Mouse (Mus musculus): Measurements from ENCODE around the gene Lrrc20. TPM values are rescaled to one million over a fixed set of nuclear protein-coding genes. Genes with fewer than 3 reads are reported as not detected.

Lrrc20 gene
- total and polyA plus RNA-seq, 3 experiments: 4.2 to 11.1 (median 7.7) TPM

GRCm38 (mm10) chr10:61517296-61518071, 41.9 kb downstream of the Lrrc20 start:
- Histone ChIP-seq H3K4me3 (ENCODE audit: low read depth, low read length) (no peak overlapping the region), H3K4me1 (ENCODE audit: insufficient read depth, low read depth, low read length) (peaks cover 4% of the 10 kb centered on the region; the same call in 1 of the 2 replicates), H3K27me3 (ENCODE audit: insufficient read depth, low read length) (no peaks in the 10 kb centered on the region), H3K9me3 (replicated peaks) (0 out of 2 replicates have a peak, but pooled peaks cover 3% of the 10 kb centered on the region), H3K36me3 (replicated peaks) (peaks cover 22% of the 10 kb centered on the region)
- no peak for TF ChIP-seq GATA1 (IDR thresholded peaks at IDR 0.05; ENCODE audit: borderline replicate concordance, low read length)
- no peak for TF ChIP-seq GATA2 (IDR thresholded peaks at IDR 0.05; ENCODE audit: borderline replicate concordance, low read depth, low read length)
- TF ChIP-seq CTCF (IDR thresholded peaks at IDR 0.05; ENCODE audit: low read depth, low read length): no peak
- TF ChIP-seq POLR2AphosphoS5 (IDR thresholded peaks at IDR 0.05; ENCODE audit: insufficient replicate concordance, low read depth, low read length): no peak
- TF ChIP-seq TAL1 (conservative IDR thresholded peaks at IDR 0.05; ENCODE audit: low read depth, low read length): no peak
- DNase-seq (ENCODE audit: low spot score) (no peak), ATAC-seq (ENCODE audit: extremely low read depth, insufficient number of reproducible peaks, low FRiP score, poor library complexity, severe bottlenecking) (no peak)

GRCm38 (mm10) chr10:61518320-61518719, 42.7 kb downstream of the Lrrc20 start:
- TF ChIP-seq GATA1 (IDR thresholded peaks at IDR 0.05; ENCODE audit: borderline replicate concordance, low read length) (no peak), CTCF (IDR thresholded peaks at IDR 0.05; ENCODE audit: low read depth, low read length) (no peak), GATA2 (IDR thresholded peaks at IDR 0.05; ENCODE audit: borderline replicate concordance, low read depth, low read length) (no peak), TAL1 (conservative IDR thresholded peaks at IDR 0.05; ENCODE audit: low read depth, low read length) (no peak), POLR2AphosphoS5 (IDR thresholded peaks at IDR 0.05; ENCODE audit: insufficient replicate concordance, low read depth, low read length) (no peak)
- H3K4me3 ChIP-seq (ENCODE audit: low read depth, low read length): no peak overlapping the region
- H3K27me3 ChIP-seq (ENCODE audit: insufficient read depth, low read length): no peaks in the 10 kb centered on the region
- no peak for DNase-seq (ENCODE audit: low spot score)
- peaks cover 4% of the 10 kb centered on the region; the same call in 1 of the 2 replicates for H3K4me1 ChIP-seq (ENCODE audit: insufficient read depth, low read depth, low read length)
- H3K36me3 ChIP-seq (replicated peaks): peaks cover 15% of the 10 kb centered on the region
- ATAC-seq (ENCODE audit: extremely low read depth, insufficient number of reproducible peaks, low FRiP score, poor library complexity, severe bottlenecking): no peak
- 0 out of 2 replicates have a peak, but pooled peaks cover 3% of the 10 kb centered on the region for H3K9me3 ChIP-seq (replicated peaks)

GRCm38 (mm10) chr10:61519491-61519890, 43.9 kb downstream of the Lrrc20 start:
- H3K4me1 ChIP-seq (ENCODE audit: insufficient read depth, low read depth, low read length): peaks cover 4% of the 10 kb centered on the region; the same call in 1 of the 2 replicates
- peaks cover 19% of the 10 kb centered on the region for H3K36me3 ChIP-seq (replicated peaks)
- H3K4me3 ChIP-seq (ENCODE audit: low read depth, low read length): no peak overlapping the region
- TF ChIP-seq GATA1 (IDR thresholded peaks at IDR 0.05; ENCODE audit: borderline replicate concordance, low read length) (no peak), CTCF (IDR thresholded peaks at IDR 0.05; ENCODE audit: low read depth, low read length) (no peak), GATA2 (IDR thresholded peaks at IDR 0.05; ENCODE audit: borderline replicate concordance, low read depth, low read length) (no peak), POLR2AphosphoS5 (IDR thresholded peaks at IDR 0.05; ENCODE audit: insufficient replicate concordance, low read depth, low read length) (no peak), TAL1 (conservative IDR thresholded peaks at IDR 0.05; ENCODE audit: low read depth, low read length) (no peak)
- ATAC-seq (ENCODE audit: extremely low read depth, insufficient number of reproducible peaks, low FRiP score, poor library complexity, severe bottlenecking): no peak
- H3K9me3 ChIP-seq (replicated peaks): 0 out of 2 replicates have a peak, but pooled peaks cover 3% of the 10 kb centered on the region
- H3K27me3 ChIP-seq (ENCODE audit: insufficient read depth, low read length): no peaks in the 10 kb centered on the region
- no peak for DNase-seq (ENCODE audit: low spot score)

- DNase-seq (ENCODE audit: low spot score) (no peak), ATAC-seq (ENCODE audit: extremely low read depth, insufficient number of reproducible peaks, low FRiP score, poor library complexity, severe bottlenecking) (no peak)
- TF ChIP-seq POLR2AphosphoS5 (IDR thresholded peaks at IDR 0.05; ENCODE audit: insufficient replicate concordance, low read depth, low read length) (no peak), CTCF (IDR thresholded peaks at IDR 0.05; ENCODE audit: low read depth, low read length) (no peak), TAL1 (conservative IDR thresholded peaks at IDR 0.05; ENCODE audit: low read depth, low read length) (no peak), GATA2 (IDR thresholded peaks at IDR 0.05; ENCODE audit: borderline replicate concordance, low read depth, low read length) (no peak)
- Histone ChIP-seq H3K4me1 (ENCODE audit: insufficient read depth, low read depth, low read length) (peaks cover 4% of the 10 kb centered on the region; the same call in 1 of the 2 replicates), H3K36me3 (replicated peaks) (peaks cover 20% of the 10 kb centered on the region), H3K9me3 (replicated peaks) (0 out of 2 replicates have a peak, but pooled peaks cover 3% of the 10 kb centered on the region), H3K4me3 (ENCODE audit: low read depth, low read length) (no peak overlapping the region), H3K27me3 (ENCODE audit: insufficient read depth, low read length) (no peaks in the 10 kb centered on the region)
Observed at GRCm38 (mm10) chr10:61520714-61521113, 45.1 kb downstream of the Lrrc20 start.

- no peaks in the 10 kb centered on the region for H3K27me3 ChIP-seq (ENCODE audit: insufficient read depth, low read length)
- ATAC-seq (ENCODE audit: extremely low read depth, insufficient number of reproducible peaks, low FRiP score, poor library complexity, severe bottlenecking) (no peak), DNase-seq (ENCODE audit: low spot score) (no peak)
- H3K4me1 ChIP-seq (ENCODE audit: insufficient read depth, low read depth, low read length): peaks cover 9% of the 10 kb centered on the region
- H3K36me3 ChIP-seq (replicated peaks): peaks cover 83% of the 10 kb centered on the region
- no peak for TF ChIP-seq POLR2AphosphoS5 (IDR thresholded peaks at IDR 0.05; ENCODE audit: insufficient replicate concordance, low read depth, low read length)
- no peaks in the 10 kb centered on the region for H3K9me3 ChIP-seq (replicated peaks)
- no peak overlapping the region for H3K4me3 ChIP-seq (ENCODE audit: low read depth, low read length)
Observed at GRCm38 (mm10) chr10:61530936-61531335, 55.3 kb downstream of the Lrrc20 start.

GRCm38 (mm10) chr10:61533285-61533684, 57.7 kb downstream of the Lrrc20 start:
- H3K9me3 ChIP-seq (replicated peaks): no peaks in the 10 kb centered on the region
- DNase-seq (ENCODE audit: low spot score): no peak
- peaks cover 9% of the 10 kb centered on the region for H3K4me1 ChIP-seq (ENCODE audit: insufficient read depth, low read depth, low read length)
- no peak for ATAC-seq (ENCODE audit: extremely low read depth, insufficient number of reproducible peaks, low FRiP score, poor library complexity, severe bottlenecking)
- TF ChIP-seq GATA2 (IDR thresholded peaks at IDR 0.05; ENCODE audit: borderline replicate concordance, low read depth, low read length): no peak
- no peak for TF ChIP-seq POLR2AphosphoS5 (IDR thresholded peaks at IDR 0.05; ENCODE audit: insufficient replicate concordance, low read depth, low read length)
- TF ChIP-seq GATA1 (IDR thresholded peaks at IDR 0.05; ENCODE audit: borderline replicate concordance, low read length): no peak
- TF ChIP-seq CTCF (IDR thresholded peaks at IDR 0.05; ENCODE audit: low read depth, low read length): no peak
- TF ChIP-seq TAL1 (conservative IDR thresholded peaks at IDR 0.05; ENCODE audit: low read depth, low read length): no peak
- H3K36me3 ChIP-seq (replicated peaks): peaks cover 78% of the 10 kb centered on the region
- H3K27me3 ChIP-seq (ENCODE audit: insufficient read depth, low read length): no peaks in the 10 kb centered on the region
- no peak overlapping the region for H3K4me3 ChIP-seq (ENCODE audit: low read depth, low read length)
